Mouse (Mus musculus) hindbrain, embryonic 10.5 days (tissue): ENCODE measurements around the gene Mob3a. TPM values are rescaled to one million over a fixed set of nuclear protein-coding genes. Genes with fewer than 3 reads are reported as not detected.
A peak's percentile ranks its signal among the peaks of the same experiment; 100 is the strongest.

Source experiments
- DNase-seq: peaks from one replicate; pipeline ENCODE4 v3.0.0-alpha.2; 2017; ENCODE audit warnings: low spot score
- H3K27ac ChIP-seq: fragments of 300-500 bp; sonication (generic); 2 replicates; pipeline ENCODE4 v1.5.1; 2016; ENCODE audit warnings: mild to moderate bottlenecking, moderate library complexity
- H3K27me3 ChIP-seq: fragments of 300-500 bp; sonication (generic); 2 replicates; pipeline ENCODE4 v1.6.1; 2016; ENCODE audit warnings: mild to moderate bottlenecking; ENCODE audit not compliant: poor library complexity, insufficient read depth, severe bottlenecking
- H3K36me3 ChIP-seq: fragments of 300-500 bp; sonication (generic); 2 replicates; pipeline ENCODE4 v1.6.1; 2016; ENCODE audit warnings: mild to moderate bottlenecking, moderate library complexity
- H3K4me1 ChIP-seq: fragments of 300-500 bp; sonication (generic); replicated peaks from 2 replicates; pipeline ENCODE4 v1.6.1; 2016; ENCODE audit warnings: mild to moderate bottlenecking
- H3K4me3 ChIP-seq: fragments of 300-500 bp; sonication (generic); 2 replicates; pipeline ENCODE4 v1.5.1; 2016; ENCODE audit warnings: mild to moderate bottlenecking, moderate library complexity
- H3K9me3 ChIP-seq: fragments of 300-500 bp; sonication (generic); 2 replicates; pipeline ENCODE4 v1.6.1; 2016; ENCODE audit warnings: mild to moderate bottlenecking, moderate library complexity
- WGBS: fragments of 180-500 bp; shearing (Covaris S2); methylation state at CpG from one replicate; pipeline ENCODE4 v1.1.7; 2016; 5-methylcytosine and 5-hydroxymethylcytosine counted together
- polyA plus RNA-seq: library from polyadenylated mRNA; unstranded; fragments of >200 nt; fragmentation: Nextera tagmentation; extraction: Ambion mirVana; gene quantifications from 2 replicates; pipeline ENCODE4 v1.2.1, GENCODE M21; 2016

Gene Mob3a
- polyA plus RNA-seq, 1 experiment from 2014 or later, result 77.2 TPM

DNA sequence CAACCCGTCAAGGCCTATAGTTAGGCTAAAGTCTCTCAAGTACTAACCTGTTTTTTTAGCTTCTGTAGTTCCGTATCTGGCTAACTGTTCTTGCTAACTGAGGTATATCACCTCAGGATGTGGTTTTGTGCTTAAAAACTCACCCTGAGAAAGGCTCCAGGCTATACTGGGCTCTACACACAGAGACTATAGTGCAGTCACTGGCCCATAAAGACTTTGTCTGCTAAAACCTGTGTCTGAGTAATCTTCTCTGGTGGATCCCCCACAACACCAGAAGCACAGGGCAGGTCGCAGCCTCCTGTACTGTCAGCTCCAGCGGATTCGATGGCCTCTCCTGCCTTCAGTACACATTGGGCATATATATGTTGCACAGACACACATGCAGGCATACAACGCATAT lies 19.8 kb downstream of the Mob3a start:
- no peaks in the 10 kb centered on the region for H3K9me3 ChIP-seq
- WGBS, result 95% methylated on average over 6 of the region's 6 CpGs

GRCm38 (mm10) chr10:80680260-80680696 lies 21.5 kb downstream of the Mob3a start:
- WGBS, result 80% methylated on average over 2 of the region's 2 CpGs
- no peak for DNase-seq
- Histone ChIP-seq H3K27me3 (no peaks in the 10 kb centered on the region), H3K4me1 (peaks cover 42% of the 10 kb centered on the region), H3K36me3 (peaks cover 20% of the 10 kb centered on the region), H3K4me3 (no peak overlapping the region), H3K9me3 (no peaks in the 10 kb centered on the region), H3K27ac (peak overlapping the region; percentile 69)

More for the DNA sequence above, 19.8 kb downstream of the Mob3a start:
- Histone ChIP-seq H3K27me3 (no peaks in the 10 kb centered on the region), H3K36me3 (peaks cover 37% of the 10 kb centered on the region), H3K27ac (no peak overlapping the region), H3K4me1 (peaks cover 34% of the 10 kb centered on the region), H3K4me3 (no peak overlapping the region)
- DNase-seq, result no peak

- H3K27me3 ChIP-seq, result no peaks in the 10 kb centered on the region
- DNase-seq, result no peak
- H3K36me3 ChIP-seq, result peaks cover 14% of the 10 kb centered on the region
- H3K4me1 ChIP-seq, result peaks cover 48% of the 10 kb centered on the region
- no peak overlapping the region for H3K4me3 ChIP-seq
- WGBS, result 64% methylated on average over 9 of the region's 9 CpGs
- no peaks in the 10 kb centered on the region for H3K9me3 ChIP-seq
- H3K27ac ChIP-seq, result peak overlapping the region; percentile 96
Measured at GRCm38 (mm10) chr10:80679556-80680259, 22.1 kb downstream of the Mob3a start.

GRCm38 (mm10) chr10:80678601-80679377 lies 23.0 kb downstream of the Mob3a start:
- 54% methylated on average over 10 of the region's 10 CpGs for WGBS
- DNase-seq, result no peak
- H3K4me1 ChIP-seq, result peaks cover 57% of the 10 kb centered on the region
- H3K4me3 ChIP-seq, result peak overlapping the region; percentile 100; the same call in 1 of the 2 replicates
- H3K9me3 ChIP-seq, result no peaks in the 10 kb centered on the region
- no peaks in the 10 kb centered on the region for H3K27me3 ChIP-seq
- peaks cover 15% of the 10 kb centered on the region for H3K36me3 ChIP-seq
- peak overlapping the region; percentile 96 for H3K27ac ChIP-seq

- Histone ChIP-seq H3K9me3 (no peaks in the 10 kb centered on the region), H3K27ac (peak within 1 kb of the TSS; percentile 96), H3K36me3 (peaks cover 16% of the 10 kb centered on the region), H3K4me1 (peaks cover 65% of the 10 kb centered on the region), H3K27me3 (no peaks in the 10 kb centered on the region), H3K4me3 (peak within 1 kb of the TSS; percentile 100)
- WGBS, result 41% methylated on average over 8 of the region's 8 CpGs
- DNase-seq, result no peak
Measured at GRCm38 (mm10) chr10:80677942-80678436, 23.8 kb downstream of the Mob3a start, which contains the start of gene Mknk2. Gene Mknk2, minus strand, starts transcription at chr10:80678112.

- Histone ChIP-seq H3K4me3 (peak overlapping the region; percentile 100), H3K36me3 (peaks cover 22% of the 10 kb centered on the region), H3K27me3 (no peaks in the 10 kb centered on the region), H3K27ac (peak overlapping the region; percentile 96), H3K9me3 (no peaks in the 10 kb centered on the region), H3K4me1 (peaks cover 72% of the 10 kb centered on the region)
- DNase-seq, result no peak
- WGBS, result 50% methylated on average over 9 of the region's 9 CpGs
Measured at GRCm38 (mm10) chr10:80677128-80677875, 24.5 kb downstream of the Mob3a start.

- peak; percentile 100 for DNase-seq
- peaks cover 32% of the 10 kb centered on the region for H3K36me3 ChIP-seq
- H3K27me3 ChIP-seq, result no peaks in the 10 kb centered on the region
- no peaks in the 10 kb centered on the region for H3K9me3 ChIP-seq
- peak overlapping the region; percentile 96 for H3K27ac ChIP-seq
- peaks cover 77% of the 10 kb centered on the region for H3K4me1 ChIP-seq
- peak overlapping the region; percentile 100 for H3K4me3 ChIP-seq
- under 1% methylated on average over 78 of the region's 78 CpGs for WGBS
Measured at GRCm38 (mm10) chr10:80676198-80676928, 25.4 kb downstream of the Mob3a start.

- Histone ChIP-seq H3K27ac (peak overlapping the region; percentile 96), H3K4me1 (peaks cover 83% of the 10 kb centered on the region), H3K4me3 (peak overlapping the region; percentile 100), H3K27me3 (no peaks in the 10 kb centered on the region), H3K36me3 (peaks cover 39% of the 10 kb centered on the region), H3K9me3 (no peaks in the 10 kb centered on the region)
- under 1% methylated on average over 54 of the region's 54 CpGs for WGBS
- peak; percentile 47 for DNase-seq
Measured at GRCm38 (mm10) chr10:80675405-80676197, 26.2 kb downstream of the Mob3a start.

GRCm38 (mm10) chr10:80674851-80675404 lies 26.8 kb downstream of the Mob3a start:
- Histone ChIP-seq H3K27me3 (no peaks in the 10 kb centered on the region), H3K36me3 (peaks cover 46% of the 10 kb centered on the region), H3K4me1 (peaks cover 78% of the 10 kb centered on the region), H3K27ac (peak overlapping the region; percentile 96), H3K9me3 (no peaks in the 10 kb centered on the region), H3K4me3 (peak overlapping the region; percentile 100)
- DNase-seq, result no peak
- WGBS, result 27% methylated on average over 6 of the region's 6 CpGs

- peaks cover 53% of the 10 kb centered on the region for H3K36me3 ChIP-seq
- H3K4me3 ChIP-seq, result peak overlapping the region; percentile 100
- H3K27me3 ChIP-seq, result no peaks in the 10 kb centered on the region
- DNase-seq, result no peak
- peaks cover 71% of the 10 kb centered on the region for H3K4me1 ChIP-seq
- no peaks in the 10 kb centered on the region for H3K9me3 ChIP-seq
- 74% methylated on average over 5 of the region's 5 CpGs for WGBS
- H3K27ac ChIP-seq, result peak overlapping the region; percentile 96
Measured at GRCm38 (mm10) chr10:80674161-80674711, 27.5 kb downstream of the Mob3a start.

DNA sequence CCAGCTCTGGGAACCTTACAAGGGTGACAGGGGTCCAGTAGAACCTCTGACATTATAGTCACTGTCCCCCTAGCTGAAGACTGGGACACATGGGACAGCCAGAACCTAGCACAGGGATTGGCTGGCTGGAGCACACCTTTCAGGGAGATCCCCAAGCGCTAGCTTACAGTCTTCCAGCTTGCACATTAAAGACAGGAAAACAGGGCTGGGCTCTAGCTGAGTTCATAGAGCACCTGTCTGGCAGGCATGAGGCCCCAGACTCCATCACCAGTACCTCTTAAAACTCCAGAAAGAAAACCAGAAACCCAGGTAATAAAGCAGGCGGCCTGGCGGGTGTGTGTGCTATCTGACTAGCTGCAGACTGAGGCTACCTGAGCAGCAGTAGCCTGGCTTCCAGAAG lies 28.1 kb downstream of the Mob3a start:
- H3K27me3 ChIP-seq, result no peaks in the 10 kb centered on the region
- peak overlapping the region; percentile 100 for H3K4me3 ChIP-seq
- no peak for DNase-seq
- peak overlapping the region; percentile 96 for H3K27ac ChIP-seq
- H3K4me1 ChIP-seq, result peaks cover 68% of the 10 kb centered on the region
- H3K9me3 ChIP-seq, result no peaks in the 10 kb centered on the region
- H3K36me3 ChIP-seq, result peaks cover 58% of the 10 kb centered on the region
- WGBS, result 94% methylated on average over 3 of the region's 3 CpGs
